In the genomic region with DNA sequence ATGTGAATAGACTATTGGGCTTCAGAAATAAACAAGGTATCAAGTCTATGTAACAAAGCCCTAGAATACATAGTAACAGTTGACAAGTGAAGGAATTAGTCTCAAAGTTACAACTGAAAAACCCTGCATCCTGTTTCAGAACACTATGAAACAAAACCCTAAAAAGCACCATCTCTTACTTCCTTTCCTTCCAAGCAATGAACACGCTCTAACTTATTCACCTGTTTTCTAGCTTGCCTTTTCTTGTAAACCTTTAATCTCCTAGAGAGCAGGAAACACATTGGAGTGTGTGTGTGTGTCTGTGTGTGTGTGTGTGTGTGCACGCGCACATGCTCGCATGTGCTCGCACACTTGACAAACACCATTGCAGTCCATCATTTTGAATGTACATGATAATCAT, we compare ENCODE assay signal across 17 mouse cellular contexts.
"Had no signal": no experiment of that assay in that cellular context is flagged by ENCODE, and none has a peak within 500 bp of the region (broad histone marks: within the 10 kb centered on the region; RNA-seq: fewer than 3 reads in every experiment).

No protein-coding gene starts in this region.

- H3K27ac ChIP-seq: layer of hippocampus, adult 2 months; liver, embryonic 13.5 days; macrophage; midbrain, embryonic 12.5 days; midbrain, embryonic 15.5 days; neural tube, embryonic 13.5 days; stomach, embryonic 15.5 days had no signal

- ATAC-seq: lung, postnatal 0 days; midbrain, embryonic 15.5 days had no signal

- H3K9me3 ChIP-seq: liver, embryonic 13.5 days; midbrain, embryonic 12.5 days; midbrain, embryonic 15.5 days; neural tube, embryonic 13.5 days; stomach, embryonic 15.5 days had no signal

- H3K36me3 ChIP-seq: liver, embryonic 13.5 days; midbrain, embryonic 15.5 days; stomach, embryonic 15.5 days had no signal

- H3K9ac ChIP-seq: liver, embryonic 13.5 days; lung, embryonic 14.5 days; midbrain, embryonic 12.5 days; midbrain, embryonic 15.5 days; neural tube, embryonic 13.5 days; stomach, embryonic 15.5 days had no signal

- DNase-seq: kidney, adult 18-20 months; kidney, adult 9 months; kidney, postnatal 14 days; kidney, postnatal 4 days; layer of hippocampus, adult 9-11 months; liver, embryonic 13.5 days; lung, embryonic 14.5 days; retina, postnatal 1 day; right cerebral cortex, postnatal 25 days; spleen, adult 18-20 months had no signal

- H3K4me3 ChIP-seq: layer of hippocampus, adult 2 months; liver, embryonic 13.5 days; midbrain, embryonic 12.5 days; midbrain, embryonic 15.5 days; neural tube, embryonic 13.5 days; stomach, embryonic 15.5 days had no signal

- H3K27me3 ChIP-seq: liver, embryonic 13.5 days; midbrain, embryonic 12.5 days; midbrain, embryonic 15.5 days; neural tube, embryonic 13.5 days; stomach, embryonic 15.5 days had no signal

- H3K4me2 ChIP-seq: liver, embryonic 13.5 days; lung, embryonic 14.5 days; midbrain, embryonic 12.5 days; midbrain, embryonic 15.5 days; neural tube, embryonic 13.5 days; stomach, embryonic 15.5 days had no signal
